Mouse (Mus musculus) MEL (cell line): ENCODE results near the gene Entpd8. TPM values are rescaled to one million over a fixed set of nuclear protein-coding genes. Genes with fewer than 3 reads are reported as not detected.

Experiments used
- DNase-seq: peaks from one replicate; pipeline ENCODE4 v3.0.0; 2011; ENCODE audit warnings: low read depth, low spot score
- H3K27ac ChIP-seq: 2 replicates; pipeline ENCODE4 v1.5.1; 2012; ENCODE audit warnings: low read depth, mild to moderate bottlenecking, control low read depth, low read length, moderate library complexity; ENCODE audit not compliant: control insufficient read depth
- H3K27me3 ChIP-seq, 2 experiments: fragments of 150-350 bp in 1 of 2; sonication (generic) in 1 of 2; 2 replicates each; pipeline ENCODE4 v1.6.1; 2012; ENCODE audit warnings: low read length in 2 of 2, mild to moderate bottlenecking in 2 of 2, improper control_type of control experiment in 1 of 2, moderate library complexity in 1 of 2; ENCODE audit not compliant: insufficient read depth in 2 of 2, control insufficient read depth in 1 of 2
- H3K36me3 ChIP-seq, 2 experiments: 2 replicates each; pipeline ENCODE4 v1.6.1; 2012 to 2014; ENCODE audit warnings: low read length in 2 of 2, improper control_type of control experiment in 1 of 2, inconsistent platforms in 1 of 2, mild to moderate bottlenecking in 1 of 2; ENCODE audit not compliant: insufficient read depth in 2 of 2, control insufficient read depth in 1 of 2
- H3K4me1 ChIP-seq, 2 experiments: fragments of 150-350 bp in 1 of 2; sonication (generic) in 1 of 2; 2 replicates each; pipeline ENCODE4 v1.6.1; 2012; ENCODE audit warnings: low read length in 2 of 2, improper control_type of control experiment in 1 of 2, mild to moderate bottlenecking in 1 of 2; ENCODE audit not compliant: insufficient read depth in 2 of 2, control insufficient read depth in 1 of 2
- H3K4me3 ChIP-seq, 2 experiments: fragments of 150-350 bp in 1 of 2; sonication (generic) in 1 of 2; 2 replicates each; pipeline ENCODE4 v1.5.1; 2012; ENCODE audit warnings: low read depth in 2 of 2, low read length in 2 of 2, mild to moderate bottlenecking in 2 of 2, moderate library complexity in 2 of 2, control low read depth in 1 of 2, improper control_type of control experiment in 1 of 2; ENCODE audit not compliant: control insufficient read depth in 1 of 2, insufficient read depth in 1 of 2
- H3K79me2 ChIP-seq: 2 replicates; pipeline ENCODE4 v1.6.1; 2012; ENCODE audit warnings: mild to moderate bottlenecking, low read length, moderate library complexity; ENCODE audit not compliant: control insufficient read depth, poor library complexity, insufficient read depth
- H3K9ac ChIP-seq: 2 replicates; pipeline ENCODE4 v1.6.1; 2012; ENCODE audit warnings: low read depth, mild to moderate bottlenecking, control low read depth, low read length, moderate library complexity; ENCODE audit not compliant: control insufficient read depth, poor library complexity, severe bottlenecking
- H3K9me3 ChIP-seq: fragments of 150-350 bp; sonication (generic); replicated peaks from 2 replicates; pipeline ENCODE4 v1.6.1; 2012; ENCODE audit warnings: mild to moderate bottlenecking, low read length, improper control_type of control experiment, moderate library complexity; ENCODE audit not compliant: insufficient read depth
- BHLHE40 ChIP-seq: IDR thresholded peaks from 2 replicates; pipeline ENCODE4 v1.6.1; 2012; ENCODE audit warnings: low read depth, mild to moderate bottlenecking, inconsistent platforms, low read length, improper control_type of control experiment, borderline replicate concordance
- CHD1 ChIP-seq: IDR thresholded peaks from 2 replicates; pipeline ENCODE4 v1.6.1; 2012; ENCODE audit warnings: low read depth, mild to moderate bottlenecking, inconsistent platforms, low read length, improper control_type of control experiment
- ELF1 ChIP-seq: IDR thresholded peaks from 2 replicates; pipeline ENCODE4 v1.6.1; 2014; ENCODE audit warnings: low read depth, mild to moderate bottlenecking, inconsistent platforms, low read length, improper control_type of control experiment, moderate library complexity
- ETS1 ChIP-seq: IDR thresholded peaks from 2 replicates; pipeline ENCODE4 v1.6.1; 2012; ENCODE audit warnings: low read depth, mild to moderate bottlenecking, inconsistent platforms, low read length, improper control_type of control experiment, moderate library complexity
- GABPA ChIP-seq: IDR thresholded peaks from 2 replicates; pipeline ENCODE4 v1.6.1; 2012; ENCODE audit warnings: low read depth, mild to moderate bottlenecking, inconsistent platforms, low read length, improper control_type of control experiment, moderate library complexity
- JUND ChIP-seq: IDR thresholded peaks from 2 replicates; pipeline ENCODE4 v1.6.1; 2011; ENCODE audit warnings: low read depth, mild to moderate bottlenecking, improper control_type of control experiment, low read length
- KAT2A ChIP-seq: conservative IDR thresholded peaks from 2 replicates; pipeline ENCODE4 v1.6.1; 2012; ENCODE audit warnings: low read depth, low read length, improper control_type of control experiment, inconsistent platforms
- MAFK ChIP-seq: IDR thresholded peaks from 2 replicates; pipeline ENCODE4 v1.6.1; 2011; ENCODE audit warnings: low read depth, mild to moderate bottlenecking, low read length, improper control_type of control experiment, borderline replicate concordance
- MEF2A ChIP-seq: IDR thresholded peaks from 2 replicates; pipeline ENCODE4 v1.6.1; 2014; ENCODE audit warnings: low read depth, mild to moderate bottlenecking, inconsistent platforms, low read length, improper control_type of control experiment; ENCODE audit not compliant: poor library complexity, insufficient replicate concordance, severe bottlenecking; ENCODE audit errors: extremely low read depth
- MXI1 ChIP-seq: IDR thresholded peaks from 2 replicates; pipeline ENCODE4 v1.6.1; 2011; ENCODE audit warnings: mild to moderate bottlenecking, low read depth, low read length, improper control_type of control experiment
- NRF1 ChIP-seq: IDR thresholded peaks from 2 replicates; pipeline ENCODE4 v1.6.1; 2014; ENCODE audit warnings: low read depth, mild to moderate bottlenecking, inconsistent platforms, low read length, improper control_type of control experiment, moderate library complexity; ENCODE audit not compliant: poor library complexity, insufficient read depth, severe bottlenecking
- POLR2AphosphoS5 ChIP-seq: IDR thresholded peaks from 2 replicates; pipeline ENCODE4 v1.6.1; 2012; ENCODE audit warnings: low read depth, borderline replicate concordance, mild to moderate bottlenecking, inconsistent platforms, low read length, moderate library complexity, mixed read lengths
- RAD21 ChIP-seq: IDR thresholded peaks from 2 replicates; pipeline ENCODE4 v1.6.1; 2011; ENCODE audit warnings: mild to moderate bottlenecking, low read depth, low read length, improper control_type of control experiment
- RCOR1 ChIP-seq: IDR thresholded peaks from 2 replicates; pipeline ENCODE4 v1.6.1; 2012; ENCODE audit warnings: low read depth, mild to moderate bottlenecking, inconsistent platforms, low read length, improper control_type of control experiment
- SIN3A ChIP-seq: IDR thresholded peaks from 2 replicates; pipeline ENCODE4 v1.6.1; 2012; ENCODE audit warnings: low read length, improper control_type of control experiment, inconsistent platforms
- TBP ChIP-seq: IDR thresholded peaks from 2 replicates; pipeline ENCODE4 v1.8.0; 2011; ENCODE audit warnings: low read depth, low read length, improper control_type of control experiment
- UBTF ChIP-seq: IDR thresholded peaks from 2 replicates; pipeline ENCODE4 v1.6.1; 2012; ENCODE audit warnings: low read depth, mild to moderate bottlenecking, inconsistent platforms, low read length, improper control_type of control experiment, moderate library complexity, borderline replicate concordance; ENCODE audit not compliant: insufficient read depth
- USF1 ChIP-seq: IDR thresholded peaks from 2 replicates; pipeline ENCODE4 v1.6.1; 2014; ENCODE audit warnings: low read depth, mild to moderate bottlenecking, inconsistent platforms, low read length, improper control_type of control experiment, moderate library complexity
- USF2 ChIP-seq, 2 experiments: IDR thresholded peaks; 2 replicates each; pipeline ENCODE4 v1.6.1; 2011 to 2012; ENCODE audit warnings: improper control_type of control experiment in 2 of 2, low read length in 2 of 2, borderline replicate concordance in 1 of 2, inconsistent platforms in 1 of 2, low read depth in 1 of 2, mild to moderate bottlenecking in 1 of 2; ENCODE audit not compliant: insufficient read depth in 1 of 2
- ZC3H11A ChIP-seq: IDR thresholded peaks from 2 replicates; pipeline ENCODE4 v1.6.1; 2012; ENCODE audit warnings: low read depth, mild to moderate bottlenecking, inconsistent platforms, low read length, improper control_type of control experiment
- polyA plus RNA-seq, 2 experiments: library from polyadenylated mRNA; stranded (reverse) in 1 of 2; unstranded in 1 of 2; fragments of >175 nt in 1 of 2; fragments of >200 nt in 1 of 2; gene quantifications; 2 replicates each; pipeline versions ENCODE4 v1.2.1 to v1.2.4; 2012; ENCODE audit warnings: low replicate concordance in 2 of 2, low read depth in 1 of 2; ENCODE audit not compliant: insufficient read length in 2 of 2, insufficient read depth in 1 of 2, missing spikeins in 1 of 2
- total RNA-seq: library from RNA; depleted of rRNA; stranded (reverse); fragments of 300-350 nt; gene quantifications from 2 replicates; pipeline ENCODE4 v1.2.3, GENCODE M21; 2012

The Entpd8 gene
- total and polyA plus RNA-seq, 3 experiments: not detected

- TF ChIP-seq MAFK: no peak
- TF ChIP-seq NRF1: no peak
- TF ChIP-seq MEF2A: no peak
- no peak for TF ChIP-seq USF2 (IDR thresholded peaks at IDR 0.05; ENCODE audit: borderline replicate concordance in 1 of 2, insufficient read depth in 1 of 2, low read depth in 1 of 2, low read length in 2 of 2)
- no peak for TF ChIP-seq USF1
- no peak for TF ChIP-seq TBP
- TF ChIP-seq CHD1: no peak
- no peak for TF ChIP-seq JUND
- no peak for TF ChIP-seq ZC3H11A
- TF ChIP-seq RCOR1: no peak
- TF ChIP-seq MXI1: no peak
- no peak for TF ChIP-seq RAD21
- no peak for TF ChIP-seq UBTF
- Histone ChIP-seq H3K4me1 (no peaks in the 10 kb centered on the region), H3K27me3 (peaks cover 1 to 10% of the 10 kb centered on the region in 2 experiments; a peak in 3 of 4 replicates), H3K9me3 (no peaks in the 10 kb centered on the region), H3K36me3 (no peaks in the 10 kb centered on the region), H3K79me2 (no peaks in the 10 kb centered on the region), H3K4me3 (no peak overlapping the region), H3K9ac (no peak overlapping the region), H3K27ac (no peak overlapping the region)
- DNase-seq: no peak
Measured at GRCm38 (mm10) chr2:25088636-25089035, 8.5 kb downstream of the Entpd8 start.

- no peak for TF ChIP-seq USF2 (IDR thresholded peaks at IDR 0.05; ENCODE audit: borderline replicate concordance in 1 of 2, insufficient read depth in 1 of 2, low read depth in 1 of 2, low read length in 2 of 2)
- no peak for TF ChIP-seq KAT2A
- TF ChIP-seq ELF1: no peak
- TF ChIP-seq POLR2AphosphoS5: no peak
- no peak for TF ChIP-seq GABPA
- TF ChIP-seq UBTF: no peak
- no peak for TF ChIP-seq RCOR1
- no peak for TF ChIP-seq USF1
- no peak for TF ChIP-seq MEF2A
- no peak for TF ChIP-seq BHLHE40
- TF ChIP-seq NRF1: no peak
- TF ChIP-seq SIN3A: no peak
- TF ChIP-seq ETS1: no peak
- Histone ChIP-seq H3K4me1 (peaks cover 17 to 19% of the 10 kb centered on the region in 2 experiments; a peak in 3 of 4 replicates), H3K9me3 (no peaks in the 10 kb centered on the region), H3K9ac (no peak overlapping the region), H3K27ac (no peak overlapping the region), H3K4me3 (no peak overlapping the region), H3K79me2 (no peaks in the 10 kb centered on the region), H3K27me3 (peaks cover 0 to 5% of the 10 kb centered on the region in 2 experiments; a peak in 2 of 4 replicates), H3K36me3 (peaks cover 0 to 20% of the 10 kb centered on the region in 2 experiments; a peak in 2 of 4 replicates)
- DNase-seq: no peak
Measured at GRCm38 (mm10) chr2:25094785-25095108, 14.6 kb downstream of the Entpd8 start.
